Mouse (Mus musculus) erythroblast, embryonic 14.5 days (primary cell): ENCODE data around the gene Lrrc57.

Source experiments
- GATA1 ChIP-seq: IDR thresholded peaks from 2 replicates; pipeline ENCODE4 v1.6.1; 2012; ENCODE audit warnings: low read length, inconsistent platforms, mixed read lengths
- TAL1 ChIP-seq: IDR thresholded peaks from 3 replicates; pipeline ENCODE4 v1.6.1; 2012; ENCODE audit warnings: low read length, inconsistent platforms, mixed read lengths

GRCm38 (mm10) chr2:120658486-120658885 lies 49.2 kb upstream of the Lrrc57 start:
- TF ChIP-seq GATA1 (no peak), TAL1 (no peak)
